Mouse (Mus musculus) embryonic facial prominence, embryonic 15.5 days (tissue): Measurements from ENCODE around the gene Mal. TPM values are rescaled to one million over a fixed set of nuclear protein-coding genes. Genes with fewer than 3 reads are reported as not detected.

Source experiments
- ATAC-seq: fragments of 200-750 bp; cut with Nextera tagmentation; 2 replicates; pipeline ENCODE4 v1.8.0; 2017; ENCODE audit warnings: low read depth, moderate TSS enrichment; ENCODE audit not compliant: insufficient number of reproducible peaks, low FRiP score, low TSS enrichment
- H3K27ac ChIP-seq: fragments of 300-500 bp; sonication (generic); replicated peaks from 2 replicates; pipeline ENCODE4 v1.5.1; 2015; ENCODE audit warnings: mild to moderate bottlenecking, inconsistent platforms
- H3K27me3 ChIP-seq: fragments of 300-500 bp; sonication (generic); 2 replicates; pipeline ENCODE4 v1.6.1; 2015; ENCODE audit warnings: inconsistent platforms
- H3K36me3 ChIP-seq: fragments of 300-500 bp; sonication (generic); 2 replicates; pipeline ENCODE4 v1.6.1; 2015; ENCODE audit warnings: mild to moderate bottlenecking, inconsistent platforms
- H3K4me1 ChIP-seq: fragments of 300-500 bp; sonication (generic); 2 replicates; pipeline ENCODE4 v1.6.1; 2015; ENCODE audit warnings: inconsistent platforms
- H3K4me2 ChIP-seq: fragments of 300-500 bp; sonication (generic); replicated peaks from 2 replicates; pipeline ENCODE4 v1.6.1; 2015; ENCODE audit warnings: mild to moderate bottlenecking, inconsistent platforms
- H3K4me3 ChIP-seq: fragments of 300-500 bp; sonication (generic); replicated peaks from 2 replicates; pipeline ENCODE4 v1.5.1; 2015; ENCODE audit warnings: mild to moderate bottlenecking, inconsistent platforms
- H3K9ac ChIP-seq: fragments of 300-500 bp; sonication (generic); 2 replicates; pipeline ENCODE4 v1.6.1; 2015; ENCODE audit warnings: inconsistent platforms
- H3K9me3 ChIP-seq: fragments of 300-500 bp; sonication (generic); replicated peaks from 2 replicates; pipeline ENCODE4 v1.6.1; 2016; ENCODE audit warnings: inconsistent platforms
- WGBS: fragments of 180-500 bp; shearing (Covaris S2); methylation state at CpG from one replicate; pipeline ENCODE4 v1.1.7; 2015; 5-methylcytosine and 5-hydroxymethylcytosine counted together
- polyA plus RNA-seq: library from polyadenylated mRNA; unstranded; fragments of >200 nt; fragmentation: Nextera tagmentation; extraction: Ambion mirVana; gene quantifications from 2 replicates; pipeline ENCODE4 v1.2.1, GENCODE M21; 2015

The Mal gene
- polyA plus RNA-seq, 1 experiment from 2014 or later: 73.1 TPM

DNA sequence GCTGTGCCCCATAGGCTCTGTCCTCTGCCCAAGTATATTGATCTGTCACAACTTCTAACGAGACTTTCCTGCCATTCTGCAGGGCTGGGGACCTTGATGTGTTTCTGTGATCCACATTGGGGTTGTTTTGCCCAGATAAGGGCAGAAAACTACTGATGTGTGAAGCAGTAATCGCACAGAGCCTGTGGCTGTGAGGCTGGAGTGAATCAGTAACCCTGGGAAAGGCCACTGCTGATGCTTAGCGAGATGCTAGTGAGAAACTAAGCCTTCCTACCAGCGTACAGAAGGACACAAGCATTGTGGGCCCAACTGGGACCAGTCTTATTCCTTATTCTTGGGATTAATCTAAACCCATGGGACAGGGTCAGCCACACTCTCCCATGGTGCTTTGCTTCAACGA is 4.9 kb downstream of the Mal start:
- H3K27me3 ChIP-seq: peaks cover 54% of the 10 kb centered on the region

DNA sequence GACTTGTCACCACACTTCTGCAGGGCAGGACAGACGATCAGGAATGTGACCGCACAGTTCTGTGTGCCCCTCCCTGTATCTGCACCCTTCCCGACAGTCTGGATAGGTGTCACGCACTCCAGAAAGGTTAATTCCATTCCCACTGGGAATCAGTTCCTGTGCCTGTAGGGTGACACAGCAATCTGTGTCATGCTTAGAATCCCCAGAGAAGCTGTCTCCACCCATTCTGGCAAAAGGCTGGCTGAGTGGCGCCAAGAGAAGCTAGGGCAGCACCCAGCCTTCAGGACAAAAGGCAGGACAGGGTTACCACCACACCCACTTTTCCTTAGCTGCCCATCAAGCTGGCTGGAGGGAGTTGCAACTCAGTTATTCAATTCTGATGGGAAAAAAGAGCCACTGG is 6.6 kb downstream of the Mal start:
- H3K4me1 ChIP-seq: 0 out of 2 replicates have a peak, but pooled peaks cover under 1% of the 10 kb centered on the region
- H3K27ac ChIP-seq: no peak overlapping the region
- 52% methylated on average over 5 of the region's 5 CpGs for WGBS
- no peak overlapping the region for H3K4me3 ChIP-seq
- no peaks in the 10 kb centered on the region for H3K9me3 ChIP-seq
- no peak overlapping the region for H3K9ac ChIP-seq
- no peak overlapping the region for H3K4me2 ChIP-seq
- H3K36me3 ChIP-seq: no peaks in the 10 kb centered on the region
- H3K27me3 ChIP-seq: peaks cover 37% of the 10 kb centered on the region
- ATAC-seq: no peak

More for the DNA sequence above, 4.9 kb downstream of the Mal start:
- WGBS: 73% methylated on average over 5 of the region's 5 CpGs
- Histone ChIP-seq H3K4me2 (no peak overlapping the region), H3K36me3 (no peaks in the 10 kb centered on the region), H3K9me3 (no peaks in the 10 kb centered on the region), H3K4me1 (peaks cover 8% of the 10 kb centered on the region), H3K4me3 (no peak overlapping the region), H3K27ac (no peak overlapping the region), H3K9ac (no peak overlapping the region)
- ATAC-seq: no peak

DNA sequence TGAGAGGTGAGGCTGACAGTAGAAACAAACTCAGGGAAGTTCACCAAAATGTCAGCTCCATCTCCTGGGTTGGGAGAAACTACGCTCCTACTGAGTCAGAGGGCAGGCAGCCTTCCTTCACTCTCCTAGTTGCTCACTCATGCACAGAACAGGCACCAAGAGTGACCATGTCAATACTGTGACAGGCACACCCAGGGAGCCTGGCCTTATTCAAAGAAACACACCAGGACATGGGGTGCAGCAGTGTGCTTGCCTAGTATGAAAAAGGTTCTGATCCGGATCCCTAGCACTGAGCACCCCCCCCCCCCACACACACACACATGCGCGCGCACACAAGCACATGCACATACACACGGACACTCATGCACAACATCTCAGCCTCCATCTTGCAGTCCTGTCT is 8.3 kb downstream of the Mal start:
- no peaks in the 10 kb centered on the region for H3K36me3 ChIP-seq
- 94% methylated on average over 6 of the region's 6 CpGs for WGBS
- H3K4me2 ChIP-seq: no peak overlapping the region
- no peak overlapping the region for H3K27ac ChIP-seq
- H3K27me3 ChIP-seq: peaks cover 21% of the 10 kb centered on the region
- no peak overlapping the region for H3K9ac ChIP-seq
- no peaks in the 10 kb centered on the region for H3K9me3 ChIP-seq
- H3K4me1 ChIP-seq: peaks cover 18% of the 10 kb centered on the region
- H3K4me3 ChIP-seq: no peak overlapping the region
- ATAC-seq: no peak

DNA sequence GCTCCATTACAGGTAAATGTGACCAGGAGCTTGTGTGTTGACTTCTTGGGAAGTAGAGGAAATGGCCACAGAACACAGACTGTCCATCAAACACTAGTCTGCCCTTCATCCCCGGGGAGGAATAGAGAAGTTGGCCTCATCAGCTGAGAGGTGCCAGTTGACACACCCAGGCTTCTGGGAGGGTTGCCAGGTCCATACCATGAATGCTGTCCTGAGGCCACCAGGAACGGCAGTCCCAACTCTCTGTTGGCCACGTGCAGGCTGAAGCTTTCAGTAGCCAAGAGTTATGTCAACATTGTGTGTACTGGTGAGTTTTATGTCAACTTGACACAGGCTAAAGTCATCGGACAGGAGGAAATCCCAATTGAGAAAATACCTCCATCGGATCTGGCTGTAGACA is 9.6 kb downstream of the Mal start:
- H3K36me3 ChIP-seq: no peaks in the 10 kb centered on the region
- peaks cover 18% of the 10 kb centered on the region for H3K4me1 ChIP-seq
- ATAC-seq: no peak
- no peaks in the 10 kb centered on the region for H3K9me3 ChIP-seq
- H3K4me3 ChIP-seq: no peak overlapping the region
- H3K9ac ChIP-seq: no peak overlapping the region
- no peak overlapping the region for H3K27ac ChIP-seq
- WGBS: 67% methylated on average over 5 of the region's 5 CpGs
- H3K27me3 ChIP-seq: peaks cover 8% of the 10 kb centered on the region; the same call in 1 of the 2 replicates
- H3K4me2 ChIP-seq: no peak overlapping the region

DNA sequence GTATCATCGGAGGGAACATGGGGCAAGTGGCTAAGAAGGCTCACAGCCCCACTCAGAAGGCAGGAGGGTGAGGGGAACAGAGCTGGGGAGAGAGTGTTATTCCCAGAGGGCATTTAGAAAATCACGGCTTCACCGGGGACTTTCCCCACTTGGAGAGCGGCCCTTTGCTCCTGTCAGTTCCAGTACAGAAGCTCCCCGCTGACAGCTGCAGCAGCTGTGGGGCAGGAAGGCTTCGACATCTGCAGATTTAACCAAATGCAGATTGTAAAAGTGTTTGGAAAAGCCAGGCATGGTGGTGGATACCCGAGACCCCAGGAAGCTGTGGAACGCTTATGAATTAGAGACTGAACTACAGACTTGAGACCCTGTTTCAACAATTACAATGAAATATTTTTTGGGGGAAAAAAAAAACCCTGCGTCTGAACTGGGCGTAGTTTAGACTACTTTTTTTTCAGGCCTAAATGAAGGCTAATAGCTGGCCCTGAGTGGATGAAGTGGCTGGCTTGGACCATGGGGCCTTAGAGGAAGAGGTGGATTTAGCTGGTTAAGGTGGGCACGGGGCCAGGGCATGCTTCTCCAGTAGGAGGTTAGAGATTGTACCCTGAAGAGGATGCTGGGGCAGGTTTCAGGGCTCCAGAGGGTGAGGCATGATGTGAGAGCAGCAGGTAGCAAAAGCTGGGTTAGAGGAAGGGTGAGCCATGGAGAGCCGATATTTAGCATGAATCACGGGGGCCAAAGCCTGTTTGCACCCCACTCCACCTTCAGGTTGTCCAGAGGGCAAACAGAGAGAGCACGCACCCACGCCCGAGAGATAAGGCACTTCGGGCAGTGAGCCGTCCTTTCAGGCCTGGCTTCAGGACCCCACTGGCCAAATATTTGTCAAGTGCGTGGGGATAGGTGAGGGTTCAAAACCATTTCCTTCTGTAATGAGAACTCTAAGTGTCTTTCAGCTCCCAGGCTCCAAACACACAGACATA is 12.5 kb downstream of the Mal start:
- no peak overlapping the region for H3K4me2 ChIP-seq
- ATAC-seq: no peak
- H3K4me3 ChIP-seq: no peak overlapping the region
- H3K9ac ChIP-seq: no peak overlapping the region
- H3K4me1 ChIP-seq: peaks cover 18% of the 10 kb centered on the region
- 42% methylated on average over 19 of the region's 19 CpGs for whole genome bisulfite sequencing
- H3K36me3 ChIP-seq: no peaks in the 10 kb centered on the region
- no peaks in the 10 kb centered on the region for H3K9me3 ChIP-seq
- H3K27ac ChIP-seq: no peak overlapping the region
- H3K27me3 ChIP-seq: no peaks in the 10 kb centered on the region

DNA sequence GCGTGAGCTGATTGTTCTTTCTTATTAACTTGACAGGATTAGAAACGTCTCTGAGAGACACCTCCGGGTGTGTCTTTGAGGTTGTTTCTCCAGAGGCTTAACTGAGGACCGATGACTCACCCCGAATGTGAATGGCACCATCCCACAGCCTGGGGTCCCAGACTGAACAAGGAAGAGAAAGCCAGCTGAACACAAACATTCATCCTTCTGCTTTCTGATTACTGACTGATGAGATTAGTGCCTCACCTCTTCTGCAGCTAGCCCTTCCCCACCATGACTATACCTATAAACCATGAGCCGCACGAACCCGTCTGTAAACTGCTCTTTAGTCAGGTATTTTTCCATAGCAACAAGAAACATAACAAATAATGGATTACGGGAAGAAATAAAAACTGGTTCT is 17.5 kb downstream of the Mal start:
- Histone ChIP-seq H3K9ac (no peak overlapping the region), H3K4me2 (no peak overlapping the region), H3K27me3 (no peaks in the 10 kb centered on the region), H3K9me3 (no peaks in the 10 kb centered on the region), H3K36me3 (no peaks in the 10 kb centered on the region), H3K4me1 (peaks cover 8% of the 10 kb centered on the region), H3K27ac (no peak overlapping the region), H3K4me3 (no peak overlapping the region)
- no peak for ATAC-seq
- WGBS: 56% methylated on average over 9 of the region's 9 CpGs

DNA sequence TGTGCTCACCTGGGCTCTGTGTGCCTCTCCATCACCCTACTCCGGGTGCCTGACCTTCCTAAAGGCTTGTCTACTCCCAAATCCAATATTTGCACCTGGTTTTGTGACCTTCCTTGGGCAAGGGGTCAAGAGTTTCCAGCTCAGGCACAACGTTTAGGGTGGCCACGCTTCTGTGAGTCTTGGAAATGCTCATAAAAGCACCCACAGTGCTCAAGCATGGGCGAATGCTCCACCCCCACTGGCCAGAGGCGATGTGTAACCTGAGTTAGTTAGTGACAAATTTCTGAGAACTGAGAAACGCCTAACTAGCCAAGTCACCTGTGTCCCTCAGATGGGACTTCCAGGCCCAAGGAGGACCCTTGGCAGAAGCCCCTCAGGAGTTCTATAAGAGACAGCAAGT is 20.9 kb downstream of the Mal start:
- no peak overlapping the region for H3K27ac ChIP-seq
- H3K36me3 ChIP-seq: no peaks in the 10 kb centered on the region
- no peaks in the 10 kb centered on the region for H3K4me1 ChIP-seq
- no peak overlapping the region for H3K9ac ChIP-seq
- H3K27me3 ChIP-seq: no peaks in the 10 kb centered on the region
- H3K9me3 ChIP-seq: no peaks in the 10 kb centered on the region
- H3K4me2 ChIP-seq: no peak overlapping the region
- WGBS: 61% methylated on average over 6 of the region's 6 CpGs
- ATAC-seq: no peak
- H3K4me3 ChIP-seq: no peak overlapping the region

DNA sequence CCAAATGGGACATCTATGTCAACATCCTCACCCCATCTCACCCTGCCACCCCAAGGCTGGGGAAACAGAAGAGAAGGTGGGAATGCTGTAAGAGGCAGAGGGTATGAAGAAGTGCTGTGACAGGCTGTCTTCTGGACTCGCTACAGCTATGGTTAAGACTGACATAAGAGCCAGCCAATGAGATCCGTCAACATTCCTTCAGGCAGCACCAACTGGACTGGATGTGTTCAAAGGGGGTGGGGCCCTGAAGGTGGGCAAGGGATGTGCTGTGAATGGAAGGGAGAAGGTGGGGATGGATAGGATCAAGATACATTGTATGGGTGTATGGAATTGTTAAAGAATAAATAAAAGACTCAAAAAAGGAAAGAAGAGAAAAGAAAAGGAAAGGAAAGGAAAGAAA is 23.9 kb downstream of the Mal start:
- 52% methylated on average over 2 of the region's 2 CpGs for WGBS
- H3K4me2 ChIP-seq: no peak overlapping the region
- H3K4me3 ChIP-seq: no peak overlapping the region
- H3K9me3 ChIP-seq: no peaks in the 10 kb centered on the region
- H3K27ac ChIP-seq: no peak overlapping the region
- H3K36me3 ChIP-seq: no peaks in the 10 kb centered on the region
- no peak for ATAC-seq
- H3K27me3 ChIP-seq: no peaks in the 10 kb centered on the region
- no peaks in the 10 kb centered on the region for H3K4me1 ChIP-seq
- no peak overlapping the region for H3K9ac ChIP-seq

DNA sequence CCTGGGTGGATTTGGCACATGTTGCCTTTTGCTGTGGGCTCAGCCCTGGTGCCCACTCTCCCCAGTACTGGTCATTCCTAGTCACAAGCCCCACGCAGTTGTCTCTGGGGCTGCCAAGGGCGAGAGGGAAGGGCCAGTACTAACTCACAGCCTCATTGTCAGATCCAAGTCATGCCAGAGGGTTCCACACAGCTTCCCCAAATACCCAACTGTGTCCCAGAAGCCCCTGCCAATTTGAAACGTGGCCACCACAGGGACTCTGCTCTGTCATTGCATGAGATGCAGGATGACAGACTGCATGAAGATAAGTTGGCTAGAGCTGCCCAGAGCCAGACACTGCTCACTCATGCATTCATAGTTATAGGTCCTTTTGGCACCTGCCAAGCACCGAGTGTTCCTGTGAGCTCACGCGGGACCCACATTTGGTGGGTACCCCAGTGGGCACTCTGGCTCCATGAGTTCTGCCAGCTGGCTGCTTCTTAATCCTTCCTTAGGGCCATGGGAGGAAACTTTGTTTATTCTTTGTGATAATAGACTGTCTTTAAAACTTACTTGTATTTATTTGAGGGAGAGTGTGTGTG is 28.4 kb downstream of the Mal start:
- no peak overlapping the region for H3K4me3 ChIP-seq
- ATAC-seq: no peak
- no peak overlapping the region for H3K9ac ChIP-seq
- no peak overlapping the region for H3K27ac ChIP-seq
- H3K9me3 ChIP-seq: no peaks in the 10 kb centered on the region
- H3K36me3 ChIP-seq: no peaks in the 10 kb centered on the region
- 74% methylated on average over 6 of the region's 6 CpGs for WGBS
- H3K4me2 ChIP-seq: no peak overlapping the region
- H3K4me1 ChIP-seq: no peaks in the 10 kb centered on the region
- H3K27me3 ChIP-seq: 0 out of 2 replicates have a peak, but pooled peaks cover 3% of the 10 kb centered on the region

DNA sequence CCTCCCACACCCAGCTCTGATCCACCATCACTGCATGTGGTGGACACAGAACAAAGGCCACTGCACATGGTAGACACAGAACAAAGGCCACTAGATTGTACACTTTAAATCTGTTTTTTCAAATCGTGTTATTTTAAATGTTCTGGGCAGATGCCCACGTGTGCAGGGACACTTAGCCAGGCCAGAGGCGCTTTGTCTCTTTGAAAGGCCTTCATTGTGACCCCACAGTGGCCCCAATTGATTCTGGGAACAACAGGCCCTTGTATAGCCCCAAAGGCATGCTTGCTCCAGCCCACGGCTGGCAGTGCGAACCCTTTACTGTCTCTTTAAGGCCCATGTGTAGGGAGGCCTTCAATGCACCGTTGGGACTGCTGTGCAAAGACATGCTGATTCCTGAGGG is 29.1 kb downstream of the Mal start:
- H3K9ac ChIP-seq: no peak overlapping the region
- ATAC-seq: no peak
- H3K4me3 ChIP-seq: no peak overlapping the region
- H3K4me2 ChIP-seq: no peak overlapping the region
- H3K9me3 ChIP-seq: no peaks in the 10 kb centered on the region
- no peaks in the 10 kb centered on the region for H3K36me3 ChIP-seq
- H3K4me1 ChIP-seq: no peaks in the 10 kb centered on the region
- H3K27me3 ChIP-seq: 0 out of 2 replicates have a peak, but pooled peaks cover 3% of the 10 kb centered on the region
- H3K27ac ChIP-seq: no peak overlapping the region
- WGBS: 45% methylated on average over 6 of the region's 6 CpGs

DNA sequence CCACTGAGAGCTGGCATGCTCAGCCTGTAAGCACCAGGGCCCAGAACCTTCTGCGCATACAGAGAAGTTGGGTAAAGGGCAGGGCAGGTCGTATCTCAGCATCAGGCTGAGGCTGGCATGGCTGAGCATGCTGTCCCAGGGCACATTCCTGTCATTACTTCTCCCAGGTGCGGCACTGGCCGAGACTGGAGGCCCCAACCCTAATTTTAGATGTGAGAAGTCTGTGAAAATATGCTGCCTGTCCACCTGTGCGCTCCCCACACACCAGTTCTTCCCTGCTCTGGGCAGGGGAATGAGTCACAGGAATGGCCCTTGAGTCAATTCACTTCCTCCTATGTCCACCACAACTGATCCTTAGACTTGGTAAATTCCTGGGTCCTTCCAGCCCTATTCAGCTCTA is 30.8 kb downstream of the Mal start:
- whole genome bisulfite sequencing: 65% methylated on average over 5 of the region's 5 CpGs
- H3K27ac ChIP-seq: no peak overlapping the region
- H3K36me3 ChIP-seq: no peaks in the 10 kb centered on the region

More for the DNA sequence above, 30.8 kb downstream of the Mal start:
- Histone ChIP-seq H3K4me3 (no peak overlapping the region), H3K4me1 (no peaks in the 10 kb centered on the region), H3K27me3 (0 out of 2 replicates have a peak, but pooled peaks cover 3% of the 10 kb centered on the region), H3K9ac (no peak overlapping the region), H3K4me2 (no peak overlapping the region), H3K9me3 (no peaks in the 10 kb centered on the region)
- ATAC-seq: no peak
